8 mouse cellular contexts compared by ENCODE assay signal in genomic region chr10:37397271-37397991, GRCm38 (mm10).
A peak's percentile ranks its signal among the peaks of the same experiment; 100 is the strongest.
DNase-seq lines count a peak whose midpoint lies in the region; ATAC-seq and TF ChIP-seq lines count a peak whose summit lies in the region.

No protein-coding gene starts in this region.

- TF ChIP-seq CTCF in layer of hippocampus, adult 2 months (conservative IDR thresholded peaks at IDR 0.05), result no peak

- DNase-seq in layer of hippocampus, adult 2 months (ENCODE audit: low spot score in 2 of 2), result no peak
- no peak for DNase-seq in layer of hippocampus, adult 9-10 months (ENCODE audit: low spot score)
- DNase-seq in heart, embryonic 10.5 days (ENCODE audit: low spot score), result peak; percentile 94
- peak; percentile 14 for DNase-seq in kidney, adult 9 months
- no peak for DNase-seq in liver, embryonic 13.5 days
- peak; percentile 36 for DNase-seq in telencephalon, adult 2 months (ENCODE audit: low read depth, low spot score)

- no peaks in the 10 kb centered on the region for H3K36me3 ChIP-seq in embryonic facial prominence, embryonic 12.5 days
- H3K36me3 ChIP-seq in heart, embryonic 10.5 days, result no peaks in the 10 kb centered on the region
- no peaks in the 10 kb centered on the region for H3K36me3 ChIP-seq in liver, embryonic 13.5 days
- no peaks in the 10 kb centered on the region for H3K36me3 ChIP-seq in neural tube, embryonic 12.5 days

- peak; percentile 84 for ATAC-seq in embryonic facial prominence, embryonic 12.5 days (ENCODE audit: insufficient number of reproducible peaks, insufficient read depth, low FRiP score, low TSS enrichment)
- ATAC-seq in liver, embryonic 13.5 days (ENCODE audit: low read depth), result peak; percentile 34; the same call in 1 of the 2 replicates
- ATAC-seq in neural tube, embryonic 12.5 days (ENCODE audit: low FRiP score, low read depth), result peak; percentile 96

- WGBS in embryonic facial prominence, embryonic 12.5 days, result 2% methylated on average over 18 of the region's 18 CpGs
- 4% methylated on average over 18 of the region's 18 CpGs for WGBS in heart, embryonic 10.5 days
- 5% methylated on average over 18 of the region's 18 CpGs for WGBS in liver, embryonic 13.5 days (ENCODE audit: insufficient replicate concordance)
- under 1% methylated on average over 18 of the region's 18 CpGs for WGBS in neural tube, embryonic 12.5 days

- 0 out of 2 replicates have a peak overlapping the region, but pooled peaks have one; percentile 48 for H3K27ac ChIP-seq in layer of hippocampus, adult 2 months
- H3K27ac ChIP-seq in embryonic facial prominence, embryonic 12.5 days, result peak overlapping the region; percentile 84
- peak overlapping the region; percentile 86 for H3K27ac ChIP-seq in heart, embryonic 10.5 days
- no peak overlapping the region for H3K27ac ChIP-seq in liver, embryonic 13.5 days
- peak overlapping the region; percentile 50; the same call in 1 of the 2 replicates for H3K27ac ChIP-seq in neural tube, embryonic 12.5 days

- peaks cover 21% of the 10 kb centered on the region for H3K4me1 ChIP-seq in embryonic facial prominence, embryonic 12.5 days
- H3K4me1 ChIP-seq in heart, embryonic 10.5 days, result peaks cover 11% of the 10 kb centered on the region; the same call in 1 of the 2 replicates
- H3K4me1 ChIP-seq in liver, embryonic 13.5 days (replicated peaks), result no peaks in the 10 kb centered on the region
- peaks cover 8% of the 10 kb centered on the region for H3K4me1 ChIP-seq in neural tube, embryonic 12.5 days

- peak overlapping the region; percentile 19; the same call in 1 of the 2 replicates for H3K9ac ChIP-seq in embryonic facial prominence, embryonic 12.5 days
- H3K9ac ChIP-seq in liver, embryonic 13.5 days, result no peak overlapping the region
- 0 out of 2 replicates have a peak overlapping the region, but pooled peaks have one; percentile 42 for H3K9ac ChIP-seq in neural tube, embryonic 12.5 days

- H3K9me3 ChIP-seq in embryonic facial prominence, embryonic 12.5 days, result no peaks in the 10 kb centered on the region
- H3K9me3 ChIP-seq in heart, embryonic 10.5 days, result no peaks in the 10 kb centered on the region
- H3K9me3 ChIP-seq in liver, embryonic 13.5 days (replicated peaks), result no peaks in the 10 kb centered on the region
- H3K9me3 ChIP-seq in neural tube, embryonic 12.5 days, result no peaks in the 10 kb centered on the region

- peak overlapping the region; percentile 58 for H3K4me2 ChIP-seq in embryonic facial prominence, embryonic 12.5 days (replicated peaks)
- peak overlapping the region; percentile 53 for H3K4me2 ChIP-seq in liver, embryonic 13.5 days
- H3K4me2 ChIP-seq in neural tube, embryonic 12.5 days (replicated peaks), result peak overlapping the region; percentile 59

- peak overlapping the region; percentile 26; the same call in 1 of the 2 replicates for H3K4me3 ChIP-seq in layer of hippocampus, adult 2 months
- H3K4me3 ChIP-seq in embryonic facial prominence, embryonic 12.5 days, result peak overlapping the region; percentile 24
- peak overlapping the region; percentile 53 for H3K4me3 ChIP-seq in heart, embryonic 10.5 days
- peak overlapping the region; percentile 26 for H3K4me3 ChIP-seq in liver, embryonic 13.5 days (replicated peaks)
- H3K4me3 ChIP-seq in neural tube, embryonic 12.5 days, result peak overlapping the region; percentile 29

- no peaks in the 10 kb centered on the region for H3K27me3 ChIP-seq in embryonic facial prominence, embryonic 12.5 days
- no peaks in the 10 kb centered on the region for H3K27me3 ChIP-seq in heart, embryonic 10.5 days (ENCODE audit: insufficient read depth, poor library complexity, severe bottlenecking)
- no peaks in the 10 kb centered on the region for H3K27me3 ChIP-seq in liver, embryonic 13.5 days
- H3K27me3 ChIP-seq in neural tube, embryonic 12.5 days (replicated peaks), result no peaks in the 10 kb centered on the region

Comparison
In these comparisons a context has a peak if more than half of its experiments do, and no peak if none do; other contexts are left out.
1. DNase-seq: peak in heart, embryonic 10.5 days (single experiment), kidney, adult 9 months (single experiment) and telencephalon, adult 2 months (single experiment); none in layer of hippocampus, adult 2 months (0 of 2), layer of hippocampus, adult 9-10 months (single experiment) and liver, embryonic 13.5 days (single experiment).
2. ATAC-seq: peak in every context shown above with its lines; median percentile 96 in neural tube, embryonic 12.5 days; 84 in embryonic facial prominence, embryonic 12.5 days; 34 in liver, embryonic 13.5 days.
3. Peak in every context shown above with its lines, with median percentiles within 50 percentile points of each other: H3K4me3 ChIP-seq and H3K4me2 ChIP-seq.